Mouse (Mus musculus): ENCODE measurements at regions not wholly inside any gene's neighbourhood (a gene's known extent, or its start where the extent isn't known, plus 50 kb on each side); places are given as distances from the start of the nearest gene placed in this dataset.

- H3K9ac ChIP-seq (ENCODE audit: control insufficient read depth, low read depth, low read length, poor library complexity, severe bottlenecking): no peak overlapping the region
- H3K27ac ChIP-seq (ENCODE audit: control insufficient read depth, low read depth, low read length): no peak overlapping the region
- H3K9me3 ChIP-seq (replicated peaks; ENCODE audit: insufficient read depth, low read length): no peaks in the 10 kb centered on the region
- no peaks in the 10 kb centered on the region for H3K79me2 ChIP-seq (ENCODE audit: control insufficient read depth, insufficient read depth, low read length, poor library complexity)
- DNase-seq (ENCODE audit: low read depth, low spot score): no peak
- TF ChIP-seq ZKSCAN1 (IDR thresholded peaks at IDR 0.05; ENCODE audit: low read depth, low read length) (no peak), ZC3H11A (IDR thresholded peaks at IDR 0.05; ENCODE audit: low read depth, low read length) (no peak), MYB (IDR thresholded peaks at IDR 0.05; ENCODE audit: low read depth, low read length) (no peak), EP300 (IDR thresholded peaks at IDR 0.05; ENCODE audit: low read depth in 1 of 2, low read length in 2 of 2) (no peak), SIN3A (IDR thresholded peaks at IDR 0.05; ENCODE audit: low read length) (no peak), RAD21 (IDR thresholded peaks at IDR 0.05; ENCODE audit: low read depth, low read length) (no peak), JUND (IDR thresholded peaks at IDR 0.05; ENCODE audit: low read depth, low read length) (no peak), NELFE (IDR thresholded peaks at IDR 0.05; ENCODE audit: low read depth, low read length) (no peak), MAX (IDR thresholded peaks at IDR 0.05; ENCODE audit: low read length) (no peak), E2F4 (IDR thresholded peaks at IDR 0.05; ENCODE audit: borderline replicate concordance, low read depth, low read length) (no peak), MAZ (IDR thresholded peaks at IDR 0.05; ENCODE audit: low read depth, low read length) (no peak), CTCF (IDR thresholded peaks at IDR 0.05 in 2 of 3, conservative IDR thresholded peaks at IDR 0.05 in 1 of 3; ENCODE audit: control insufficient read depth in 1 of 3, insufficient read depth in 1 of 3, low read depth in 2 of 3, low read length in 3 of 3, poor library complexity in 1 of 3, severe bottlenecking in 1 of 3) (no peak), ZNF384 (IDR thresholded peaks at IDR 0.05; ENCODE audit: low read depth, low read length) (no peak), USF2 (IDR thresholded peaks at IDR 0.05; ENCODE audit: borderline replicate concordance in 1 of 2, insufficient read depth in 1 of 2, low read depth in 1 of 2, low read length in 2 of 2) (no peak), TBP (IDR thresholded peaks at IDR 0.05; ENCODE audit: low read depth, low read length) (no peak), SMC3 (IDR thresholded peaks at IDR 0.05; ENCODE audit: low read depth, low read length) (no peak), HCFC1 (IDR thresholded peaks at IDR 0.05; ENCODE audit: low read depth, low read length) (no peak), CHD1 (IDR thresholded peaks at IDR 0.05; ENCODE audit: low read depth, low read length) (no peak), NRF1 (IDR thresholded peaks at IDR 0.05; ENCODE audit: insufficient read depth, low read depth, low read length, poor library complexity, severe bottlenecking) (no peak), TCF12 (IDR thresholded peaks at IDR 0.05; ENCODE audit: low read depth, low read length) (no peak)
- no peaks in the 10 kb centered on the region for H3K36me3 ChIP-seq (ENCODE audit: control insufficient read depth in 1 of 2, insufficient read depth in 2 of 2, low read length in 2 of 2)
- no peaks in the 10 kb centered on the region for H3K4me1 ChIP-seq (ENCODE audit: control insufficient read depth in 1 of 2, insufficient read depth in 2 of 2, low read length in 2 of 2)
- H3K27me3 ChIP-seq (ENCODE audit: control insufficient read depth in 1 of 2, insufficient read depth in 2 of 2, low read length in 2 of 2): no peaks in the 10 kb centered on the region
- no peak overlapping the region for H3K4me3 ChIP-seq (ENCODE audit: control insufficient read depth in 1 of 2, insufficient read depth in 1 of 2, low read depth in 2 of 2, low read length in 2 of 2)
These were observed 264.8 kb downstream of the Mtx2 start for GRCm38 (mm10) chr2:75090439-75090838.

GRCm38 (mm10) chr2:75101501-75101900, 275.9 kb downstream of the Mtx2 start:
- Histone ChIP-seq H3K9ac (ENCODE audit: control insufficient read depth, low read depth, low read length, poor library complexity, severe bottlenecking) (no peak overlapping the region), H3K27me3 (ENCODE audit: control insufficient read depth in 1 of 2, insufficient read depth in 2 of 2, low read length in 2 of 2) (no peaks in the 10 kb centered on the region), H3K36me3 (ENCODE audit: control insufficient read depth in 1 of 2, insufficient read depth in 2 of 2, low read length in 2 of 2) (no peaks in the 10 kb centered on the region), H3K9me3 (replicated peaks; ENCODE audit: insufficient read depth, low read length) (no peaks in the 10 kb centered on the region), H3K79me2 (ENCODE audit: control insufficient read depth, insufficient read depth, low read length, poor library complexity) (no peaks in the 10 kb centered on the region), H3K4me1 (ENCODE audit: control insufficient read depth in 1 of 2, insufficient read depth in 2 of 2, low read length in 2 of 2) (no peaks in the 10 kb centered on the region), H3K27ac (ENCODE audit: control insufficient read depth, low read depth, low read length) (no peak overlapping the region), H3K4me3 (ENCODE audit: control insufficient read depth in 1 of 2, insufficient read depth in 1 of 2, low read depth in 2 of 2, low read length in 2 of 2) (no peak overlapping the region)
- no peak for DNase-seq (ENCODE audit: low read depth, low spot score)
- TF ChIP-seq RAD21 (IDR thresholded peaks at IDR 0.05; ENCODE audit: low read depth, low read length) (no peak), ZNF384 (IDR thresholded peaks at IDR 0.05; ENCODE audit: low read depth, low read length) (no peak), GABPA (IDR thresholded peaks at IDR 0.05; ENCODE audit: low read depth, low read length) (no peak), KAT2A (conservative IDR thresholded peaks at IDR 0.05; ENCODE audit: low read depth, low read length) (no peak), TCF12 (IDR thresholded peaks at IDR 0.05; ENCODE audit: low read depth, low read length) (no peak), TAL1 (IDR thresholded peaks at IDR 0.05; ENCODE audit: low read length) (no peak), POLR2AphosphoS2 (IDR thresholded peaks at IDR 0.05; ENCODE audit: low read length) (no peak), SMC3 (IDR thresholded peaks at IDR 0.05; ENCODE audit: low read depth, low read length) (no peak), BHLHE40 (IDR thresholded peaks at IDR 0.05; ENCODE audit: borderline replicate concordance, low read depth, low read length) (no peak), ELF1 (IDR thresholded peaks at IDR 0.05; ENCODE audit: low read depth, low read length) (no peak), ETS1 (IDR thresholded peaks at IDR 0.05; ENCODE audit: low read depth, low read length) (no peak), MYC (IDR thresholded peaks at IDR 0.05; ENCODE audit: low read depth, low read length) (no peak)

Measured in MEL (cell line).